ENCODE assay signal across 16 mouse cellular contexts in the genomic region with DNA sequence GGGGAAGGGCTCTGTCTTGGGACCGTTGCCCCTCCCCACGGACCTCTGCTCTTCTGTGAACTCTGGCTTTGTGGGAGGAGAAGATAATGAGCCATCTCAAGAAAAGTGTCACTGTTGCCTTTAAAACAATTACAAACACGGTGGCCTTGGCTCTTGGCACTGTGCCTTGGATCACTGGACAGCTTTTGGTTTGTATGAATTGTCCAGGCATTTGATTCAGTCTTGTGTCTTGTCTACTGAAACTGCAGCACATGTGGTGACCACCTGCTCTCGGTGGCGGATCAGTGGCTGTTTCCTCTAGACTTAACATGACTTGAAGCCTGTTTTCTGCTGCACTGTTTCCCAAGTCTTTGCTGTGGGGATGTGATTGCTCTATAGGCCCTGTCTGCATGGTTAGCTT. TPM values are rescaled to one million over a fixed set of nuclear protein-coding genes. Genes with fewer than 3 reads are reported as not detected.
DNase-seq lines count a peak whose midpoint lies in the region; ATAC-seq lines count a peak whose summit lies in the region.
"Had no signal": no experiment of that assay in that cellular context is flagged by ENCODE, and none has a peak within 500 bp of the region (broad histone marks: within the 10 kb centered on the region; RNA-seq: fewer than 3 reads in every experiment).

No protein-coding gene starts in this region.

- intact Hi-C loops in heart, postnatal 10 days (cut with DNase I): no loop called here

- WGBS in heart, embryonic 10.5 days: 81% methylated on average over 5 of the region's 5 CpGs
- 45% methylated on average over 5 of the region's 5 CpGs for WGBS in limb, embryonic 15.5 days

- ATAC-seq in limb, embryonic 15.5 days (ENCODE audit: insufficient number of reproducible peaks, low FRiP score, low TSS enrichment, low read depth): no peak

- no peak overlapping the region for H3K27ac ChIP-seq in heart, embryonic 10.5 days
- 0 out of 2 replicates have a peak overlapping the region, but pooled peaks have one; percentile 1 for H3K27ac ChIP-seq in limb, embryonic 15.5 days
- H3K27ac ChIP-seq: heart, adult 2 months; liver, embryonic 13.5 days; midbrain, embryonic 12.5 days had no signal

- H3K27me3 ChIP-seq in heart, embryonic 10.5 days (ENCODE audit: insufficient read depth, poor library complexity, severe bottlenecking): no peaks in the 10 kb centered on the region
- no peaks in the 10 kb centered on the region for H3K27me3 ChIP-seq in limb, embryonic 15.5 days
- H3K27me3 ChIP-seq: liver, embryonic 13.5 days had no signal

- H3K4me1 ChIP-seq in heart, embryonic 10.5 days: peaks cover 15% of the 10 kb centered on the region
- 0 out of 2 replicates have a peak, but pooled peaks cover 3% of the 10 kb centered on the region for H3K4me1 ChIP-seq in limb, embryonic 15.5 days
- H3K4me1 ChIP-seq: liver, embryonic 13.5 days; midbrain, embryonic 12.5 days had no signal

- H3K4me2 ChIP-seq in limb, embryonic 15.5 days: no peak overlapping the region
- H3K4me2 ChIP-seq: liver, embryonic 13.5 days; midbrain, embryonic 12.5 days had no signal

- H3K4me3 ChIP-seq in heart, embryonic 10.5 days: no peak overlapping the region
- no peak overlapping the region for H3K4me3 ChIP-seq in limb, embryonic 15.5 days
- H3K4me3 ChIP-seq: heart, adult 2 months; liver, embryonic 13.5 days; midbrain, embryonic 12.5 days had no signal

- H3K9ac ChIP-seq in limb, embryonic 15.5 days: no peak overlapping the region
- H3K9ac ChIP-seq: liver, embryonic 13.5 days; midbrain, embryonic 12.5 days had no signal

- H3K9me3 ChIP-seq in heart, embryonic 10.5 days: no peaks in the 10 kb centered on the region
- H3K9me3 ChIP-seq in limb, embryonic 15.5 days: no peaks in the 10 kb centered on the region
- H3K9me3 ChIP-seq: liver, embryonic 13.5 days; midbrain, embryonic 12.5 days had no signal

- peak; percentile 59 to 69 for DNase-seq in heart, postnatal 10 days
- no peak for DNase-seq in heart, embryonic 10.5 days (ENCODE audit: low spot score)
- peak; percentile 42 for DNase-seq in Muller cell, postnatal 12 days (ENCODE audit: inconsistent ontology term)
- DNase-seq in adrenal gland, postnatal 25 days: peak; percentile 72
- no peak for DNase-seq in layer of hippocampus, postnatal 14 days (ENCODE audit: low spot score in 2 of 2)
- no peak for DNase-seq in urinary bladder, postnatal 36 days (ENCODE audit: low spot score in 2 of 2)
- no peak for DNase-seq in spleen, postnatal 10 days (ENCODE audit: low spot score in 2 of 2)
- DNase-seq: B cell, adult 2 months; cerebellum, postnatal 25 days; kidney, adult 8-10 months; liver, embryonic 13.5 days; right cerebral cortex, adult 18-20 months; thymus, adult 2 months had no signal

- 0 out of 2 replicates have a peak, but pooled peaks cover 2% of the 10 kb centered on the region for H3K36me3 ChIP-seq in heart, embryonic 10.5 days
- H3K36me3 ChIP-seq in limb, embryonic 15.5 days: no peaks in the 10 kb centered on the region
- H3K36me3 ChIP-seq: liver, embryonic 13.5 days; midbrain, embryonic 12.5 days had no signal

RNA-seq across cellular contexts. Expression of gene Disc1, which starts 44.1 kb away (rescaled TPM):
- total RNA-seq in heart, postnatal 10 days (2021): 1 to 10 TPM; 4.1 to 4.3 TPM
- 2.6 and 2.8 TPM in 2 replicates for polyA plus RNA-seq in heart, embryonic 10.5 days (2016; fragmentation: Nextera tagmentation; extraction: Ambion mirVana)
- total RNA-seq in adrenal gland, postnatal 25 days (2021): 2.4 and 2.5 TPM in 2 replicates
- polyA plus RNA-seq in limb, embryonic 15.5 days (2015; fragmentation: Nextera tagmentation; extraction: Ambion mirVana): 2.3 TPM in 2 replicates
- total RNA-seq in layer of hippocampus, postnatal 14 days (2021): 1 to 10 TPM; 4.5 to 5.7 TPM

Comparison
In these comparisons a context has a peak if more than half of its experiments do, and no peak if none do; other contexts are left out.
1. DNase-seq: peak in heart, postnatal 10 days (2 of 2), Muller cell, postnatal 12 days (single experiment) and adrenal gland, postnatal 25 days (single experiment); none in heart, embryonic 10.5 days (single experiment), layer of hippocampus, postnatal 14 days (0 of 2), urinary bladder, postnatal 36 days (0 of 2) and spleen, postnatal 10 days (0 of 2).